Mouse (Mus musculus): Measurements from ENCODE around the gene Lclat1.

Gene Lclat1

GRCm38 (mm10) chr17:73195074-73195723 is 87.4 kb downstream of the Lclat1 start:
- in situ Hi-C loops (cut with MboI, MseI): no loop called here

GRCm38 (mm10) chr17:73196139-73196538 is 88.4 kb downstream of the Lclat1 start:
- in situ Hi-C loops (cut with MboI, MseI): no loop called here

- in situ Hi-C loops (cut with MboI, MseI): no loop called here
These were observed 89.9 kb downstream of the Lclat1 start for GRCm38 (mm10) chr17:73197724-73198123.

GRCm38 (mm10) chr17:73199387-73199786 is 91.6 kb downstream of the Lclat1 start:
- in situ Hi-C loops (cut with MboI, MseI): no loop called here

- in situ Hi-C loops (cut with MboI, MseI): no loop called here
These were observed 92.6 kb downstream of the Lclat1 start for GRCm38 (mm10) chr17:73200380-73200779.

- in situ Hi-C loops (cut with MboI, MseI): no loop called here
These were observed 96.0 kb downstream of the Lclat1 start for GRCm38 (mm10) chr17:73203642-73204332.

GRCm38 (mm10) chr17:73210960-73211531 is 103.3 kb downstream of the Lclat1 start:
- in situ Hi-C loops (cut with MboI, MseI): no loop called here

- in situ Hi-C loops (cut with MboI, MseI): no loop called here
These were observed 105.0 kb downstream of the Lclat1 start for GRCm38 (mm10) chr17:73212754-73213153.

- in situ Hi-C loops (cut with MboI, MseI): no loop called here
These were observed 105.4 kb downstream of the Lclat1 start for GRCm38 (mm10) chr17:73213187-73213586.

GRCm38 (mm10) chr17:73213677-73214076 is 105.9 kb downstream of the Lclat1 start:
- in situ Hi-C loops (cut with MboI, MseI): no loop called here

- in situ Hi-C loops (cut with MboI, MseI): no loop called here
These were observed 109.5 kb downstream of the Lclat1 start for GRCm38 (mm10) chr17:73217274-73217673.

GRCm38 (mm10) chr17:73220746-73221145 is 113.0 kb downstream of the Lclat1 start:
- in situ Hi-C loops (cut with MboI, MseI): no loop called here

- in situ Hi-C loops (cut with MboI, MseI): no loop called here
These were observed 114.3 kb downstream of the Lclat1 start for GRCm38 (mm10) chr17:73222077-73222476.

- in situ Hi-C loops (cut with MboI, MseI): no loop called here
These were observed 117.7 kb downstream of the Lclat1 start for GRCm38 (mm10) chr17:73225442-73225841.

- in situ Hi-C loops (cut with MboI, MseI): no loop called here
These were observed 118.2 kb downstream of the Lclat1 start for GRCm38 (mm10) chr17:73225996-73226395.

GRCm38 (mm10) chr17:73226595-73226994 is 118.8 kb downstream of the Lclat1 start:
- in situ Hi-C loops (cut with MboI, MseI): no loop called here

- in situ Hi-C loops (cut with MboI, MseI): no loop called here
These were observed 119.6 kb downstream of the Lclat1 start for GRCm38 (mm10) chr17:73227361-73227760.

- in situ Hi-C loops (cut with MboI, MseI): no loop called here
These were observed 121.8 kb downstream of the Lclat1 start for GRCm38 (mm10) chr17:73229445-73230155.

GRCm38 (mm10) chr17:73230340-73230989 is 122.7 kb downstream of the Lclat1 start:
- in situ Hi-C loops (cut with MboI, MseI): no loop called here

- in situ Hi-C loops (cut with MboI, MseI): no loop called here
These were observed 123.6 kb downstream of the Lclat1 start for GRCm38 (mm10) chr17:73231337-73231736.

- in situ Hi-C loops (cut with MboI, MseI): no loop called here
These were observed 124.8 kb downstream of the Lclat1 start for GRCm38 (mm10) chr17:73232593-73232992.

- in situ Hi-C loops (cut with MboI, MseI): no loop called here
These were observed 126.2 kb downstream of the Lclat1 start for GRCm38 (mm10) chr17:73233975-73234374.

All from T-helper 2 cell (primary cell).